Mouse (Mus musculus): ENCODE data around the gene Zfp786. TPM values are rescaled to one million over a fixed set of nuclear protein-coding genes. Genes with fewer than 3 reads are reported as not detected.
"Not testable (repeated sequence)": the region's sequence is repeated elsewhere in the genome, so short reads cannot be mapped to it uniquely, and the experiment has no call there.

The Zfp786 gene
- polyA plus RNA-seq, 1 experiment from 2014 or later: 0.70 TPM

DNA sequence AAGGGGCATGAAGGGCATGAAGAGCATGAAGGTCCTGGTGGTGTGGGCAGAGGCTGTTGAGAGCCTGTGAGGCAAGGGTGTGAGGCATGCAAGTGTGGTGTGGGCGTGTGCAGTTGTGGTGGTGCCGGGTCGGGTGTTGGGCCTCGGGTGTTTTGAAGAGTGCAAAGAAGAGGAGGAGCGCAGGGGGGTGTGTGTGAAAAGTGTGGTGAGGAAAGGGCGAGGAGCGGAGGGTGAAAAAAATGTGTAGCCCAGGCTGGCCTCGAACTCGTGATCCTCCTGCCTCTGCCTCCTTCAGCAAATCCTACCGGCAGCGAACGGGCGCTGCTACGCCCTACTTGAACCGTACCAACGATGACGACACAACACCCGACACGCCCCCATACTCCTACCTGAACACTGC is 58.9 kb downstream of the Zfp786 start:
- not testable (repeated sequence) for H3K9me3 ChIP-seq (replicated peaks); H3K36me3 ChIP-seq; H3K27ac ChIP-seq; H3K9ac ChIP-seq; H3K27me3 ChIP-seq; H3K4me1 ChIP-seq (replicated peaks)
- DNase-seq: peak; percentile 39
- ATAC-seq (ENCODE audit: low read depth): peak; percentile 50; the same call in 1 of the 2 replicates
- 0 out of 2 replicates have a peak overlapping the region, but pooled peaks have one; percentile 10 for H3K4me3 ChIP-seq (replicated peaks)
- H3K4me2 ChIP-seq: peak overlapping the region; percentile 43
- 43% methylated on average over 9 of the region's 19 CpGs for WGBS (ENCODE audit: insufficient replicate concordance)

DNA sequence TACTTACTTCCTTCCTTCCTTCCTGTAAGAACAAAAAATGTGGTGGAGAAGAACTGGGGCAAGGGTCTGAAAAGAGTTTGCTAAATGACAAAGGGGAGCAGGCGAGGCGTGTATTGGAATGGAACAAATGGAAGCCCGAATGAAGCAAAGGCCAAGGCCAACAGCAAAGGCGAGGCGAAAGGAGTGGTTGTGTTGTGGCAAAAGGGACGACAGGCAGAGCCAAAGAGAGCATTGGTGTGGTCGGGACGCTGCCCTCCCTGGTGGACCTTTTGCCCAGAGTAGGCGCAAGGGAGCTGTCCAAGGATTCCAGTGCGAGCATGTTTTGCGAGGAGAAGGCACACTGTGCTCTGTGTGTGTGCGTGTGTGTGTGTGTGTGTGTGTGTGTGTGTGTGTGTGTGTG is 59.6 kb downstream of the Zfp786 start:
- DNase-seq; H3K27me3 ChIP-seq; H3K9me3 ChIP-seq (replicated peaks); H3K4me2 ChIP-seq; H3K27ac ChIP-seq; H3K9ac ChIP-seq; H3K4me3 ChIP-seq (replicated peaks); ATAC-seq (ENCODE audit: low read depth); H3K4me1 ChIP-seq (replicated peaks); H3K36me3 ChIP-seq: not testable (repeated sequence)
- 76% methylated on average over 12 of the region's 12 CpGs for WGBS (ENCODE audit: insufficient replicate concordance)

DNA sequence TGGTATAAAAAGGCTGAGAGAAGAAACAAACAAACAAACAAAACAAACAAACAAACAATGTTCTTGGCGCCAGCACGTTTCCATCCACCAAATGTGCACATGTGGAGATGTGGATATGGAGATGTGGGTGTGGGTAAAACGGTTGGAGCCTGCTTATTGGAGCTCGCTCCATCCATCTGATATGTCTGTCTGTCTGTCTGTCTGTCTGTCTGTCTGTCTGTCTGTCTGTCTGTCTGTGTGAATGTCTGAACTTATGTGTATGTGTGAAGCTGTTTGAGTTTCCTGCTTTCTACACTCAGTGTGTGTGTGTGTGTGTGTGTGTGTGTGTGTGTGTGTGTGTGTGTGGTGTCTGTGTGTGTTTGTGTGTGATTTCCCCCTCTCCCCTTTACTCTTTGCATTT is 60.8 kb downstream of the Zfp786 start:
- not testable (repeated sequence) for DNase-seq; H3K4me1 ChIP-seq (replicated peaks); H3K9me3 ChIP-seq (replicated peaks); H3K27ac ChIP-seq; H3K4me2 ChIP-seq; H3K27me3 ChIP-seq; H3K9ac ChIP-seq; ATAC-seq (ENCODE audit: low read depth); H3K4me3 ChIP-seq (replicated peaks); H3K36me3 ChIP-seq
- 65% methylated on average over 4 of the region's 4 CpGs for WGBS (ENCODE audit: insufficient replicate concordance)

MicroRNAs encoded within 50 kb of the gene (microRNA counts, 519-probe panel; counts per million panel counts)
- microRNA mmu-miR-704: 114 counts per million

Small RNA genes lying within 50 kb of the gene (microRNA-seq; reads per million reads assigned to microRNA genes)
- not detected for gene Mir704

Other genes starting within 250 kb of the Zfp786 start
- gene Ezh2, start 235.5 kb downstream of the Zfp786 start, polyA plus RNA-seq (2015; fragmentation: Nextera tagmentation; extraction: Ambion mirVana): 66.7 and 76.5 TPM in 2 replicates
- 117 and 141 TPM in 2 replicates for gene Pdia4, start 17.4 kb downstream of the Zfp786 start, polyA plus RNA-seq (2015; fragmentation: Nextera tagmentation; extraction: Ambion mirVana)
- 2.2 TPM in 2 replicates for gene Zfp398, start 4.8 kb upstream of the Zfp786 start, polyA plus RNA-seq (2015; fragmentation: Nextera tagmentation; extraction: Ambion mirVana)
- gene Zfp282, start 46.3 kb upstream of the Zfp786 start, polyA plus RNA-seq (2015; fragmentation: Nextera tagmentation; extraction: Ambion mirVana): 3.1 and 3.8 TPM in 2 replicates
- 6.8 and 7.0 TPM in 2 replicates for gene Zfp212, start 89.6 kb upstream of the Zfp786 start, polyA plus RNA-seq (2015; fragmentation: Nextera tagmentation; extraction: Ambion mirVana)
- gene Zfp956, start 122.5 kb upstream of the Zfp786 start, polyA plus RNA-seq (2015; fragmentation: Nextera tagmentation; extraction: Ambion mirVana): 3.1 and 3.5 TPM in 2 replicates
- 2.8 and 3.1 TPM in 2 replicates for gene Zfp777, start 218.0 kb upstream of the Zfp786 start, polyA plus RNA-seq (2015; fragmentation: Nextera tagmentation; extraction: Ambion mirVana)